Mouse (Mus musculus): ENCODE data around the gene Panx2. TPM values are rescaled to one million over a fixed set of nuclear protein-coding genes. Genes with fewer than 3 reads are reported as not detected.

Panx2 gene
- polyA plus RNA-seq, 1 experiment from 2014 or later: 2.6 TPM

DNA sequence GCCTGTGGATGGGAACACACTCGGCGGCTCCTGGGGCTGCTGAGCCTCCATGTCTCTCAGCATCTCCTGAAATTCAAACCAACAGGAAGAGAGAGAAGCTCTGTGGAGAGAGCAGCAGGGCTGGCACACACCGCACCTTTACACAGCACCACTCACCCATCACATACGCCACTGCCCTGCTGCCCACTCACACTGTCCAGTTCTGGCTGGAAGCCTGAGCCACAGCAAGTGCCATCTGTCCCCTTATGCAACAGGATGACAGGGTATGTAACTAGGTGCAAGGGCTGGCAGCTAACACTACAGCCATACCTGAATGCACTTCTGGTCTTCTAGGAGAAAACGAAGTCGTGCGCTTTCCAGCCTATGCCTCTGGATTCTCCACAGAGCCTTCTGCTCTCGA, 44.9 kb downstream of the Panx2 start:
- no peaks in the 10 kb centered on the region for H3K27me3 ChIP-seq (ENCODE audit: control insufficient read depth, insufficient read depth, low read length)
- no peak overlapping the region for H3K4me3 ChIP-seq (ENCODE audit: control insufficient read depth in 1 of 2, insufficient read depth in 1 of 2, low read depth in 1 of 2, low read length in 2 of 2)
- no peaks in the 10 kb centered on the region for H3K4me1 ChIP-seq (ENCODE audit: control insufficient read depth in 2 of 2, insufficient read depth in 2 of 2, low read length in 2 of 2)
- no peak overlapping the region for H3K27ac ChIP-seq (replicated peaks in 1 of 2; ENCODE audit: control insufficient read depth in 1 of 2, insufficient read depth in 1 of 2, low read depth in 2 of 2, low read length in 2 of 2)
- ATAC-seq (ENCODE audit: insufficient number of reproducible peaks, insufficient read depth, low FRiP score, low read depth): no peak
- peaks cover 100% of the 10 kb centered on the region for H3K36me3 ChIP-seq (ENCODE audit: control insufficient read depth, insufficient read depth, low read length)
- H3K9me3 ChIP-seq (ENCODE audit: control insufficient read depth, low read length): no peaks in the 10 kb centered on the region
- H3K9ac ChIP-seq (ENCODE audit: low read length): no peak overlapping the region
- WGBS: 96% methylated on average over 8 of the region's 8 CpGs
- H3K4me2 ChIP-seq (ENCODE audit: low read length): no peak overlapping the region

DNA sequence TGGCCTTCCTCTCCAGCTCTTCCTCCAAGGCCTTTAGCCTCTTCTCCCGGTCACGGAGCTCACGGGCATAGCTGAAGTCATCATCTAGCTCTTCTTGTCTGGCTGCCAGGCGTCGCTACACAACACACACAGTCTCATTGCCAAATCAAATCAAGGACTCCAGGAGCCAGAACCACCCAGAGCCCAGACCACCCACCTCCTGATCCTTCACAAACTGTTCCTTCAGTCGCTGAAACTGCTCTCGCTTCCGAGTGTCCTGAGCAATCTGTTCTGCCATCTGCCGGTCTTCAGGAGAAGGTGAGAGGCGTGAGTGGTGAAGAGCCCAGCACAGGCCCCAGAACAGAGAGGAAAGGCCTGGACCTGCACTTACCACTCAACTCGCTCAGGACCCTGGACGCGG, 46.5 kb downstream of the Panx2 start:
- Histone ChIP-seq H3K27ac (replicated peaks in 1 of 2; ENCODE audit: control insufficient read depth in 1 of 2, insufficient read depth in 1 of 2, low read depth in 2 of 2, low read length in 2 of 2) (no peak overlapping the region), H3K9ac (ENCODE audit: low read length) (no peak overlapping the region), H3K4me2 (ENCODE audit: low read length) (no peak overlapping the region), H3K4me3 (ENCODE audit: control insufficient read depth in 1 of 2, insufficient read depth in 1 of 2, low read depth in 1 of 2, low read length in 2 of 2) (no peak overlapping the region), H3K36me3 (ENCODE audit: control insufficient read depth, insufficient read depth, low read length) (peaks cover 100% of the 10 kb centered on the region), H3K4me1 (ENCODE audit: control insufficient read depth in 2 of 2, insufficient read depth in 2 of 2, low read length in 2 of 2) (no peaks in the 10 kb centered on the region), H3K27me3 (ENCODE audit: control insufficient read depth, insufficient read depth, low read length) (no peaks in the 10 kb centered on the region), H3K9me3 (ENCODE audit: control insufficient read depth, low read length) (no peaks in the 10 kb centered on the region)
- 87% methylated on average over 13 of the region's 13 CpGs for WGBS
- no peak for ATAC-seq (ENCODE audit: insufficient number of reproducible peaks, insufficient read depth, low FRiP score, low read depth)

DNA sequence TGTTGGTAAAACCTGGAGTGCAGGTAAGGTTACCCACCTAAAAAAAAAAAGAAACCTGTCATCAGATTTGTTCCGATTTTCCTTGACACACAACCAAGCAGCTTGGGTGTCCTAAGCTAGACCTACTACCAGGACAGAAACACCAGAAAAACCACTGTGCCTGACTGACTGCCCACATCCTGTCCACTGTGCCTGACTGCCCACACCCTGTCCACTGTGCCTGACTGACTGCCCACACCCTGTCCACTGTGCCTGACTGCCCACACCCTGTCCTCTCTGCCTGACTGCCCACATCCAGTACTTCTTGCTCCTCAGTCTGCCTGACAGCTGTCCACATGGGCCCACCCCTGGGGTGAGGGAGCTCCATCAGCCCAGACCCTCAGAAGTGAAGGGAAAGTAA, 47.4 kb downstream of the Panx2 start:
- Histone ChIP-seq H3K27me3 (ENCODE audit: control insufficient read depth, insufficient read depth, low read length) (no peaks in the 10 kb centered on the region), H3K4me1 (ENCODE audit: control insufficient read depth in 2 of 2, insufficient read depth in 2 of 2, low read length in 2 of 2) (no peaks in the 10 kb centered on the region), H3K27ac (replicated peaks in 1 of 2; ENCODE audit: control insufficient read depth in 1 of 2, insufficient read depth in 1 of 2, low read depth in 2 of 2, low read length in 2 of 2) (no peak overlapping the region), H3K4me3 (ENCODE audit: control insufficient read depth in 1 of 2, insufficient read depth in 1 of 2, low read depth in 1 of 2, low read length in 2 of 2) (no peak overlapping the region), H3K9ac (ENCODE audit: low read length) (no peak overlapping the region), H3K9me3 (ENCODE audit: control insufficient read depth, low read length) (no peaks in the 10 kb centered on the region), H3K4me2 (ENCODE audit: low read length) (no peak overlapping the region), H3K36me3 (ENCODE audit: control insufficient read depth, insufficient read depth, low read length) (peaks cover 100% of the 10 kb centered on the region)
- ATAC-seq (ENCODE audit: insufficient number of reproducible peaks, insufficient read depth, low FRiP score, low read depth): no peak
- 87% methylated on average over 1 of the region's 1 CpGs for WGBS

DNA sequence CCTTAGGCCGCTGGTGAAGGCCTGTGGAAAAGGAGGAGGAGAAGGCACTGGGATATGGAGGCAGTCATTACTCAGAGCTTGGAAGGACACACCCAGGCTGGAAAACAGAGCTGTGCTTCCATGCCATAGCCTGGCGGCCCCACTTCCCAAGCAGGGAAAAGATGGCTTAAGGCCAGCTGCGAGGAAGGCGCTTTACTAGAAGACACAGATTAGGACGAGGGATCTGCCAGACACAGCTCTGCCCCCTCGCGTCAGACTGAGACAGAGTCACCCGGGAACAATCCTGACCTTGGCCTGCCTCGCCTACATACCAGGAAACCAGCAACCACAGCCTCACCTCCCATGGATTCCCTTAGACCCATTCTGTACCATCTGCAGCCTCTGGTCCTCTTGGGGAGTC, 50.6 kb downstream of the Panx2 start:
- Histone ChIP-seq H3K9ac (ENCODE audit: low read length) (no peak overlapping the region), H3K27ac (replicated peaks in 1 of 2; ENCODE audit: control insufficient read depth in 1 of 2, insufficient read depth in 1 of 2, low read depth in 2 of 2, low read length in 2 of 2) (no peak overlapping the region), H3K4me3 (ENCODE audit: control insufficient read depth in 1 of 2, insufficient read depth in 1 of 2, low read depth in 1 of 2, low read length in 2 of 2) (no peak overlapping the region), H3K4me2 (ENCODE audit: low read length) (no peak overlapping the region), H3K4me1 (ENCODE audit: control insufficient read depth in 2 of 2, insufficient read depth in 2 of 2, low read length in 2 of 2) (no peaks in the 10 kb centered on the region), H3K9me3 (ENCODE audit: control insufficient read depth, low read length) (no peaks in the 10 kb centered on the region), H3K27me3 (ENCODE audit: control insufficient read depth, insufficient read depth, low read length) (no peaks in the 10 kb centered on the region), H3K36me3 (ENCODE audit: control insufficient read depth, insufficient read depth, low read length) (peaks cover 96% of the 10 kb centered on the region)
- WGBS: 58% methylated on average over 9 of the region's 9 CpGs
- peak; percentile 51; the same call in 1 of the 2 replicates for ATAC-seq (ENCODE audit: insufficient number of reproducible peaks, insufficient read depth, low FRiP score, low read depth)

DNA sequence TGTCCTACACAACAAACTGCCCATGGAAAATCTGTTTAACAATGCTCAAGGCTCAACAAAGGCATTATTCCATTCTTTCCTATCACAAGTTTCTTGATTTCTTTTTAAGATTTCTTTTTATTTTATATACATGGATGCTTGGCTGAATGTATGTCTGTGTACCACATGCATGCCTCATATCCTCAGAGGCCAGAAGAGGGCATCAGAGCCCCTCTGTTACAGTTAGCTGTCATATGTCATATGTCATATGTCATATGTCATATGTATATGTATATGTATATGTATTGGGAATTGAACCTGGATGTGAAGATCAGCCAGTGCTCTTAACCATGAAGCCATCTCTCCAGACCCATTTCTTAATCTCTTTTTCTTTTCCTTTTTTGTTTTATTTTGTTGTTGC, 58.5 kb downstream of the Panx2 start:
- Histone ChIP-seq H3K27me3 (ENCODE audit: control insufficient read depth, insufficient read depth, low read length) (no peaks in the 10 kb centered on the region), H3K4me3 (ENCODE audit: control insufficient read depth in 1 of 2, insufficient read depth in 1 of 2, low read depth in 1 of 2, low read length in 2 of 2) (no peak overlapping the region), H3K4me1 (ENCODE audit: control insufficient read depth in 2 of 2, insufficient read depth in 2 of 2, low read length in 2 of 2) (peaks cover 7 to 22% of the 10 kb centered on the region in 2 experiments), H3K9me3 (ENCODE audit: control insufficient read depth, low read length) (no peaks in the 10 kb centered on the region), H3K4me2 (ENCODE audit: low read length) (no peak overlapping the region), H3K36me3 (ENCODE audit: control insufficient read depth, insufficient read depth, low read length) (peaks cover 67% of the 10 kb centered on the region), H3K9ac (ENCODE audit: low read length) (no peak overlapping the region), H3K27ac (replicated peaks in 1 of 2; ENCODE audit: control insufficient read depth in 1 of 2, insufficient read depth in 1 of 2, low read depth in 2 of 2, low read length in 2 of 2) (no peak overlapping the region)
- ATAC-seq (ENCODE audit: insufficient number of reproducible peaks, insufficient read depth, low FRiP score, low read depth): no peak

GRCm38 (mm10) chr15:89122649-89123366, 63.3 kb downstream of the Panx2 start, which contains the start of gene Tubgcp6:
Gene Tubgcp6 (minus strand): TSS chr15:89123112.
- Histone ChIP-seq H3K27ac (replicated peaks in 1 of 2; ENCODE audit: control insufficient read depth in 1 of 2, insufficient read depth in 1 of 2, low read depth in 2 of 2, low read length in 2 of 2) (peak within 1 kb of the TSS; percentile 66 to 74), H3K36me3 (ENCODE audit: control insufficient read depth, insufficient read depth, low read length) (peaks cover 45% of the 10 kb centered on the region), H3K9me3 (ENCODE audit: control insufficient read depth, low read length) (no peaks in the 10 kb centered on the region), H3K27me3 (ENCODE audit: control insufficient read depth, insufficient read depth, low read length) (no peaks in the 10 kb centered on the region), H3K4me3 (ENCODE audit: control insufficient read depth in 1 of 2, insufficient read depth in 1 of 2, low read depth in 1 of 2, low read length in 2 of 2) (peak within 1 kb of the TSS; percentile 81 to 96), H3K9ac (ENCODE audit: low read length) (peak within 1 kb of the TSS; percentile 96), H3K4me1 (ENCODE audit: control insufficient read depth in 2 of 2, insufficient read depth in 2 of 2, low read length in 2 of 2) (peaks cover 16 to 34% of the 10 kb centered on the region in 2 experiments), H3K4me2 (ENCODE audit: low read length) (peak within 1 kb of the TSS; percentile 97)
- peak; percentile 81 for ATAC-seq (ENCODE audit: insufficient number of reproducible peaks, insufficient read depth, low FRiP score, low read depth)
- under 1% methylated on average over 47 of the region's 47 CpGs for WGBS

Other genes with a start within 250 kb of the Panx2 start
- gene Alg12, start 240.4 kb upstream of the Panx2 start, polyA plus RNA-seq (2014; fragmentation: Nextera tagmentation; extraction: Ambion mirVana): 9.9 and 10.9 TPM in 2 replicates
- gene Creld2, start 240.1 kb upstream of the Panx2 start, polyA plus RNA-seq (2014; fragmentation: Nextera tagmentation; extraction: Ambion mirVana): 46.3 and 53.1 TPM in 2 replicates
- 42.3 and 47.1 TPM in 2 replicates for gene Pim3, start 197.5 kb upstream of the Panx2 start, polyA plus RNA-seq (2014; fragmentation: Nextera tagmentation; extraction: Ambion mirVana)
- gene Ttll8, start 105.3 kb upstream of the Panx2 start, polyA plus RNA-seq (2014; fragmentation: Nextera tagmentation; extraction: Ambion mirVana): not detected in 2 replicates
- not detected in 2 replicates for gene Mlc1, start 80.7 kb upstream of the Panx2 start, polyA plus RNA-seq (2014; fragmentation: Nextera tagmentation; extraction: Ambion mirVana)
- gene Mov10l1, start 76.8 kb upstream of the Panx2 start, polyA plus RNA-seq (2014; fragmentation: Nextera tagmentation; extraction: Ambion mirVana): 86.2 and 92.8 TPM in 2 replicates
- 51.6 and 51.9 TPM in 2 replicates for gene Trabd, start 15.4 kb downstream of the Panx2 start, polyA plus RNA-seq (2014; fragmentation: Nextera tagmentation; extraction: Ambion mirVana)
- 14.0 and 16.4 TPM in 2 replicates for gene Selenoo, start 29.4 kb downstream of the Panx2 start, polyA plus RNA-seq (2014; fragmentation: Nextera tagmentation; extraction: Ambion mirVana)
- 10.9 and 11.3 TPM in 2 replicates for gene Tubgcp6, start 63.4 kb downstream of the Panx2 start, polyA plus RNA-seq (2014; fragmentation: Nextera tagmentation; extraction: Ambion mirVana)
- 11.0 and 11.5 TPM in 2 replicates for gene Hdac10, start 69.0 kb downstream of the Panx2 start, polyA plus RNA-seq (2014; fragmentation: Nextera tagmentation; extraction: Ambion mirVana)
- gene Mapk12, start 81.0 kb downstream of the Panx2 start, polyA plus RNA-seq (2014; fragmentation: Nextera tagmentation; extraction: Ambion mirVana): 21.0 and 23.0 TPM in 2 replicates
- 2.5 and 3.2 TPM in 2 replicates for gene Mapk11, start 89.9 kb downstream of the Panx2 start, polyA plus RNA-seq (2014; fragmentation: Nextera tagmentation; extraction: Ambion mirVana)
- gene Plxnb2, start 121.1 kb downstream of the Panx2 start, polyA plus RNA-seq (2014; fragmentation: Nextera tagmentation; extraction: Ambion mirVana): 87.4 and 99.3 TPM in 2 replicates
- gene Dennd6b, start 136.8 kb downstream of the Panx2 start, polyA plus RNA-seq (2014; fragmentation: Nextera tagmentation; extraction: Ambion mirVana): 14.8 and 16.6 TPM in 2 replicates
- gene Ppp6r2, start 151.8 kb downstream of the Panx2 start, polyA plus RNA-seq (2014; fragmentation: Nextera tagmentation; extraction: Ambion mirVana): 21.9 and 22.9 TPM in 2 replicates